Mouse (Mus musculus) liver, adult (tissue): ENCODE measurements around the gene Fam166b.

Experiments
- GATA4 ChIP-seq: IDR thresholded peaks from 2 replicates; pipeline ENCODE4 v1.6.1; 2014; ENCODE audit warnings: mild to moderate bottlenecking, low read length; ENCODE audit not compliant: insufficient replicate concordance

Fam166b gene

GRCm38 (mm10) chr4:43419801-43420281, 9.1 kb downstream of the Fam166b start:
- TF ChIP-seq GATA4: no peak

GRCm38 (mm10) chr4:43418973-43419656, 9.8 kb downstream of the Fam166b start:
- peak; percentile 41; the same call in 1 of the 2 replicates for TF ChIP-seq GATA4

GRCm38 (mm10) chr4:43418450-43418849, 10.5 kb downstream of the Fam166b start:
- no peak for TF ChIP-seq GATA4

DNA sequence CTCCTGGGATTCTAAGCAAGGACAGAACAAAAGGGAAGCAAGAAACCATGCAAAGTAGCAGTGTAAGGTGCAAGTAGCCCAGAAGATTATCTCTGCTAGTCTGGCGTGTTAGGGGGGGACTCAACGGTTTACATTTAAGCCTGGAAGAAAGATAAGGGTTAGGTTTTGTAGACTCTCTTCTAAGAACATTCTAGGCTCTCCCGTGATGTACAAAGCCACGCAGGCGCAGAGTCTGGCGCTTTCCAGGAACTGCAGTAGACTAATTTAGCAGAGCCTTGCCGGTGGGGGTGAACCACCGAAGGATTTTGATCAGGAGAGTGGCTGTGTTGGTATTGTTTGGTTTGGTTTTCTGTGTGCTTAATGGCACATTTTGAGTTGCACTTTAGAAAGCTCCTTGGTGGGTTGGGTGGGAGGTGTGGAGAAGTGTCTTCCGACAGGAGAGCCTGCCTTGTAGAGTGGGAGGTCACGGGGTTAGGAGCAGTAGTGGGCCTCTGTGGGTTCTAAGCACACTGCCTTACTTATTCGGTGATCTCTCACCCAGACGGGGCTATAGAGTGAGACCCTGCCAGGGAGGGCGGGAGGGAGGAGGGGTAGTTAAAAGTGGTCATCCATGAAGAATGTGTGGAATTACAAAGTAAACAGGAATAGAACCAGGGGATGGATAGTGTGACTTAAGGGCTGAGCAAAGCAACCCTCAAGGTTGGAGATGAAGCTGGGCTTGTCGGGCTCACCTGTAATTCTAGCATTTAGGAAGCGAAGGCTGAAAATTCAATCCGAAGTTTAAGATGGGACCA, 11.5 kb downstream of the Fam166b start:
- TF ChIP-seq GATA4: no peak

- no peak for TF ChIP-seq GATA4
Measured at GRCm38 (mm10) chr4:43416071-43416490, 12.9 kb downstream of the Fam166b start.

DNA sequence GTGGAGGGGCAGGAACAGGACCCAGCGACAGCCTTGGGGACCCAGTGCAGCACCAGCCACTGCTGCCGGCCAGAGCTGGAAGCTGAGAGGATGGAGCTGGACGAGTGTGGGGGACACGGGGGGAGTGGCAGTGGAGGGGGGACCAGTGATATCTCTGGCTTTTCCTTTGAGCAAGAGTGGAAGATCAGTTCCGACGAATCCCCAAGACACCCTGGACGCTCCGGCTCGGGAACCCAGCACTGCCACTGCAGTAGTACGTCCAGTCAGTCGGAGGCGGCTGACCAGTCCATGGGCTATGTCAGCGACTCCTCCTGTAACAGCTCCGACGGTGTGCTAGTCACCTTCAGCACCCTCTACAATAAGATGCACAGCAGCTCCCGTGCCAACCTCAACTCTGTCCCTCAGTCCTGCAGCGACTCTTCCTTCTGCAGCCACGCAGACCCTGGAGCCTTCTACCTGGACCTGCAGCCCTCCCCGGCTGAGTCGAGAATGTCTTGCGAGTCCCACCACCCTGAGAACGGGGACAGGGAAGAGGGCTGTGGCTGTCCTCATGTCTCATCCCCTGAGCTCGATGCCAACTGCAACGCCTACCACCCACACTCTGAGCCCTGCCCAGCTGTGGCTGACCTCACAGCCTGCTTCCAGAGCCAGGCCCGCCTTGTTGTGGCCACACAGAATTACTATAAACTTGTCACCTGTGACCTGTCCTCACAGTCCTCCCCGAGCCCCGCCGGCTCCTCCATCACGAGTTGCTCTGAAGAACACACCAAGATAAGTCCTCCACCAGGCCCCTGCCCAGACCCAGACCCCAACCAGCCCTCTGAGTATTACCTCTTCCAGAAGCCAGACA, 13.5 kb downstream of the Fam166b start:
- TF ChIP-seq GATA4: no peak

DNA sequence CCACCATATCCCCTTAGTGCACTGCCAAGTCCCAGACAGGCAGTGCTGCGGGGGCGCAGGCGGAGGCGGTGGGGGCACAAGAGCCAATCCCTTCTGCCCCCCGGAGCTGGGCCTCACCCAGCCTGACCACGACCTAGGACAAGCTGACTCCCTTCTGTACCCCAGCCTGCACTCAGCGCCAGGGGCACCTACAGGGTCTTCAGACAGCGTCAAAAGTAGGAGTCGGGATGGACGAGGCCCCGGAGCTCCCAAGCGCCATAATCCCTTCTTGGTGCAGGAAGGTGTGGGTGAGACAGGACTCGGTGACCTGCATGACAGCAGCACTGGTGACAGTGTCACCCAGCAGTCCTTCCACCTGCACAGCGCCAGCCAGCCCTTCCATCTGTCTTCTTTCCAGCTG, 14.2 kb downstream of the Fam166b start:
- no peak for TF ChIP-seq GATA4

GRCm38 (mm10) chr4:43407071-43407920, 21.6 kb downstream of the Fam166b start:
- no peak for TF ChIP-seq GATA4

DNA sequence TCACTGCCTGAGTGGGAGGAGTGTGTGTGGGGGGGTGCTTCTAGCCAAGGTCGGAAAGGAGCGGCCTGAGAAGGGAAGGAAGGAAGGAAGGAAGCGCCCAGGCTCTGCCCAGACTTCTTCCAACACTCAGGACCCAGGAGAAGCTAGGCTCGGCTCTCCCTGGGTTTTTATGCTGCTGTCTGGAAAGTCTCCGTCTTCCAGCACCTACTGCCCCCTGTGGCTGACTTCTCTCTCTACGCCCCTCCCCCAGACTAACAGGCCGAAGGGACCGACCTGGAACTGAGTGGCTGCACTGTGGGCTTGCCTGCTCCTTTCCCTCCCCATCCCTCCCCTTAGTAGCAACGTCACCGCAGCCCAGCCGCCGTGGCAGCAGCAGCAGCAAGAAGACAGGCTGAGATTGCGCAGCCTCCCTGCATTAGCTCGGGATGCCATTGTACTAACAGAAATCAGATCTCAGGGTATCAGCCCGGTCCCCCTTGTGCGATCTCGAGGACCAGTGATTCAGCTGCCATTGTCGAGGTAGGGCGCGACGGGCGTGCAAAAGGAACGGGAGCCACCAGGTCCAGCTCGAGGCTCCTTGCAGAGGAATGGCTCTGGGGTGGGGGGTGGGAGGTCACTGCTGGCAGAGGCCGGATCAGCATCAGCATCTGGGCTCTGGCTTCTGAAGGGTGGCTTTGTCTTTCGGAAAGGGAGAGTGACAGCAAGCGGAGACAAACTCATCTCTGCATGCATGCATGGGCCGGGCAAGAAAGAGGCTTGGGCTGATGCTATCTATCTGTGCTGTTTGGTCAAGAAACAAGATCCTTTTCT, 22.6 kb downstream of the Fam166b start:
- TF ChIP-seq GATA4: no peak

GRCm38 (mm10) chr4:43404697-43405096, 24.2 kb downstream of the Fam166b start:
- no peak for TF ChIP-seq GATA4

GRCm38 (mm10) chr4:43402212-43402611, 26.7 kb downstream of the Fam166b start:
- no peak for TF ChIP-seq GATA4

GRCm38 (mm10) chr4:43401486-43401885, 27.4 kb downstream of the Fam166b start:
- no peak for TF ChIP-seq GATA4

GRCm38 (mm10) chr4:43400976-43401375, 28.0 kb downstream of the Fam166b start:
- TF ChIP-seq GATA4: no peak

GRCm38 (mm10) chr4:43399391-43400131, 29.4 kb downstream of the Fam166b start:
- TF ChIP-seq GATA4: no peak
